Mouse (Mus musculus): ENCODE data around the gene Gpr37l1.

The Gpr37l1 gene

GRCm38 (mm10) chr1:135147702-135148058, 19.8 kb downstream of the Gpr37l1 start:
- no peak for DNase-seq (ENCODE audit: low spot score)

GRCm38 (mm10) chr1:135146946-135147701, 20.4 kb downstream of the Gpr37l1 start:
- peak; percentile 90 for DNase-seq (ENCODE audit: low spot score)

GRCm38 (mm10) chr1:135146077-135146945, 21.2 kb downstream of the Gpr37l1 start, which contains the start of gene Arl8a:
Gene Arl8a (plus strand): TSS chr1:135146824.
- peak; percentile 86 for DNase-seq (ENCODE audit: low spot score)

- no peak for DNase-seq (ENCODE audit: low spot score)
Measured at GRCm38 (mm10) chr1:135143940-135144339, 23.5 kb downstream of the Gpr37l1 start.

GRCm38 (mm10) chr1:135142452-135142851, 25.0 kb downstream of the Gpr37l1 start:
- no peak for DNase-seq (ENCODE audit: low spot score)

- DNase-seq (ENCODE audit: low spot score): no peak
Measured at GRCm38 (mm10) chr1:135139906-135140305, 27.6 kb downstream of the Gpr37l1 start.

- peak; percentile 62 for DNase-seq (ENCODE audit: low spot score)
Measured at GRCm38 (mm10) chr1:135136500-135136899, 31.0 kb downstream of the Gpr37l1 start.

GRCm38 (mm10) chr1:135135111-135135787, 32.2 kb downstream of the Gpr37l1 start:
- DNase-seq (ENCODE audit: low spot score): no peak

- DNase-seq (ENCODE audit: low spot score): no peak
Measured at GRCm38 (mm10) chr1:135133678-135134435, 33.6 kb downstream of the Gpr37l1 start.

GRCm38 (mm10) chr1:135132893-135133369, 34.5 kb downstream of the Gpr37l1 start:
- DNase-seq (ENCODE audit: low spot score): no peak

- DNase-seq (ENCODE audit: low spot score): peak; percentile 72
Measured at GRCm38 (mm10) chr1:135132473-135132872, 35.0 kb downstream of the Gpr37l1 start, which contains the start of gene Ptpn7. Gene Ptpn7 (plus strand): TSS chr1:135132700.

- no peak for DNase-seq (ENCODE audit: low spot score)
Measured at GRCm38 (mm10) chr1:135131560-135131959, 35.9 kb downstream of the Gpr37l1 start.

GRCm38 (mm10) chr1:135131034-135131433, 36.4 kb downstream of the Gpr37l1 start:
- DNase-seq (ENCODE audit: low spot score): no peak

GRCm38 (mm10) chr1:135130376-135131018, 37.0 kb downstream of the Gpr37l1 start:
- no peak for DNase-seq (ENCODE audit: low spot score)

GRCm38 (mm10) chr1:135129543-135130183, 37.8 kb downstream of the Gpr37l1 start:
- DNase-seq (ENCODE audit: low spot score): no peak

- no peak for DNase-seq (ENCODE audit: low spot score)
Measured at GRCm38 (mm10) chr1:135128986-135129385, 38.5 kb downstream of the Gpr37l1 start.

GRCm38 (mm10) chr1:135128011-135128441, 39.5 kb downstream of the Gpr37l1 start:
- DNase-seq (ENCODE audit: low spot score): no peak

- no peak for DNase-seq (ENCODE audit: low spot score)
Measured at GRCm38 (mm10) chr1:135126443-135127027, 40.9 kb downstream of the Gpr37l1 start.

GRCm38 (mm10) chr1:135125990-135126389, 41.5 kb downstream of the Gpr37l1 start:
- DNase-seq (ENCODE audit: low spot score): no peak

All from urinary bladder, postnatal 14 days (tissue).